Mouse (Mus musculus): ENCODE measurements at regions not wholly inside any gene's neighbourhood (a gene's known extent, or its start where the extent isn't known, plus 50 kb on each side); places are given as distances from the start of the nearest gene placed in this dataset.

GRCm38 (mm10) chr7:113147391-113148332, 59.6 kb upstream of the Arntl start:
- Histone ChIP-seq H3K36me3 (ENCODE audit: control insufficient read depth, insufficient read depth) (no peaks in the 10 kb centered on the region), H3K4me3 (peak overlapping the region; percentile 14), H3K4me2 (ENCODE audit: low read depth) (peak overlapping the region; percentile 98), H3K79me2 (ENCODE audit: control insufficient read depth, insufficient read depth) (no peaks in the 10 kb centered on the region), H3ac (ENCODE audit: control insufficient read depth, insufficient read length) (no peak overlapping the region), H3K27me3 (ENCODE audit: control insufficient read depth, insufficient read depth, insufficient read length) (no peaks in the 10 kb centered on the region)
- TF ChIP-seq POLR2AphosphoS2 (IDR thresholded peaks at IDR 0.05; ENCODE audit: insufficient read length, low read depth): no peak
- TF ChIP-seq MYOD1 (IDR thresholded peaks at IDR 0.05; ENCODE audit: control insufficient read depth in 1 of 3, insufficient read length in 2 of 3, low read depth in 2 of 3): peak in 2 of 3 experiments; percentile 50 to 61
- no peak for TF ChIP-seq SRF (IDR thresholded peaks at IDR 0.05; ENCODE audit: control insufficient read depth, insufficient read length, low read depth)
- TF ChIP-seq TCF12 (IDR thresholded peaks at IDR 0.05; ENCODE audit: insufficient read depth, poor library complexity, severe bottlenecking): peak; percentile 88
- TF ChIP-seq MYOG (IDR thresholded peaks at IDR 0.05; ENCODE audit: control insufficient read depth in 1 of 3, insufficient read depth in 1 of 3, insufficient read length in 2 of 3, low read depth in 2 of 3): peak in 1 of 3 experiments; percentile 47
- TF ChIP-seq POLR2A (IDR thresholded peaks at IDR 0.05; ENCODE audit: insufficient read length, low read depth): peak; percentile 51

DNA sequence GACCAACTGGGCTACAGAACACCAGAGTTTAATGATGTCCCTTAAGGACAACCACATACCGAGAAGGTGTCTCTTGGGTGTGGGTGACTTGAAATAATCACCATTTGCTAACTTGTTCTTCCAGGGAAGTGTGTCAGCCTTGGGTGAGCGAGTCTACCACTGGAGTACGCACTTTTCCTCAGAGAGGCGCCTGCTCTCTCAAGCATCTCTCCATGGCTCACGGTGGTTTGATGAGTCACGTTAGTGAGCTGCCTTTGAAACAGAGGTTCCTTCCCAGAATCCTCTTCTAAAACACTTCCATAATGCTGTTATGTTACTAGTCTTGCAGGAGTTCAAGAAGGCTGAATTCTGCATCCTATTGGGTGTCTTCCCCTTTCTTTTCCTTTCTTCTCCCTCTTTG, 58.6 kb upstream of the Arntl start:
- Histone ChIP-seq H3K4me3 (no peak overlapping the region), H3ac (ENCODE audit: control insufficient read depth, insufficient read length) (no peak overlapping the region), H3K79me2 (ENCODE audit: control insufficient read depth, insufficient read depth) (no peaks in the 10 kb centered on the region), H3K4me2 (ENCODE audit: low read depth) (peak overlapping the region; percentile 98), H3K27me3 (ENCODE audit: control insufficient read depth, insufficient read depth, insufficient read length) (no peaks in the 10 kb centered on the region), H3K36me3 (ENCODE audit: control insufficient read depth, insufficient read depth) (no peaks in the 10 kb centered on the region)
- TF ChIP-seq SRF (IDR thresholded peaks at IDR 0.05; ENCODE audit: control insufficient read depth, insufficient read length, low read depth) (no peak), USF1 (IDR thresholded peaks at IDR 0.05; ENCODE audit: low read depth) (no peak), E2F4 (IDR thresholded peaks at IDR 0.05; ENCODE audit: insufficient read depth) (no peak), TCF3 (IDR thresholded peaks at IDR 0.05; ENCODE audit: insufficient read length, low read depth) (no peak), TCF12 (IDR thresholded peaks at IDR 0.05; ENCODE audit: insufficient read depth, poor library complexity, severe bottlenecking) (no peak), MAX (IDR thresholded peaks at IDR 0.05; ENCODE audit: low read depth) (no peak), POLR2A (IDR thresholded peaks at IDR 0.05; ENCODE audit: insufficient read length, low read depth) (no peak), MYOG (IDR thresholded peaks at IDR 0.05; ENCODE audit: control insufficient read depth in 1 of 3, insufficient read depth in 1 of 3, insufficient read length in 2 of 3, low read depth in 2 of 3) (no peak)

GRCm38 (mm10) chr7:113149966-113150470, 57.2 kb upstream of the Arntl start:
- no peak overlapping the region for H3ac ChIP-seq (ENCODE audit: control insufficient read depth, insufficient read length)
- TF ChIP-seq MYOD1 (IDR thresholded peaks at IDR 0.05; ENCODE audit: control insufficient read depth in 1 of 3, insufficient read length in 2 of 3, low read depth in 2 of 3) (no peak), TCF12 (IDR thresholded peaks at IDR 0.05; ENCODE audit: insufficient read depth, poor library complexity, severe bottlenecking) (no peak), REST (IDR thresholded peaks at IDR 0.05; ENCODE audit: insufficient read depth, insufficient read length) (no peak), USF1 (IDR thresholded peaks at IDR 0.05; ENCODE audit: low read depth) (no peak), TCF3 (IDR thresholded peaks at IDR 0.05; ENCODE audit: insufficient read length, low read depth) (no peak), E2F4 (IDR thresholded peaks at IDR 0.05; ENCODE audit: insufficient read depth) (no peak), POLR2AphosphoS2 (IDR thresholded peaks at IDR 0.05; ENCODE audit: insufficient read length, low read depth) (no peak), SRF (IDR thresholded peaks at IDR 0.05; ENCODE audit: control insufficient read depth, insufficient read length, low read depth) (no peak), MAX (IDR thresholded peaks at IDR 0.05; ENCODE audit: low read depth) (no peak), POLR2A (IDR thresholded peaks at IDR 0.05; ENCODE audit: insufficient read length, low read depth) (no peak), MYOG (IDR thresholded peaks at IDR 0.05; ENCODE audit: control insufficient read depth in 1 of 3, insufficient read depth in 1 of 3, insufficient read length in 2 of 3, low read depth in 2 of 3) (no peak), CEBPB (IDR thresholded peaks at IDR 0.05; ENCODE audit: insufficient read depth, poor library complexity, severe bottlenecking) (no peak)
- H3K36me3 ChIP-seq (ENCODE audit: control insufficient read depth, insufficient read depth): no peaks in the 10 kb centered on the region
- no peak overlapping the region for H3K4me3 ChIP-seq
- no peaks in the 10 kb centered on the region for H3K79me2 ChIP-seq (ENCODE audit: control insufficient read depth, insufficient read depth)
- no peaks in the 10 kb centered on the region for H3K27me3 ChIP-seq (ENCODE audit: control insufficient read depth, insufficient read depth, insufficient read length)
- H3K4me2 ChIP-seq (ENCODE audit: low read depth): no peak overlapping the region

- Histone ChIP-seq H3K4me2 (ENCODE audit: low read depth) (peak overlapping the region; percentile 71), H3K36me3 (ENCODE audit: control insufficient read depth, insufficient read depth) (no peaks in the 10 kb centered on the region), H3K27me3 (ENCODE audit: control insufficient read depth, insufficient read depth, insufficient read length) (no peaks in the 10 kb centered on the region), H3K4me3 (no peak overlapping the region), H3K79me2 (ENCODE audit: control insufficient read depth, insufficient read depth) (no peaks in the 10 kb centered on the region), H3ac (ENCODE audit: control insufficient read depth, insufficient read length) (no peak overlapping the region)
- TF ChIP-seq MYOD1 (IDR thresholded peaks at IDR 0.05; ENCODE audit: control insufficient read depth in 1 of 3, insufficient read length in 2 of 3, low read depth in 2 of 3) (no peak), E2F4 (IDR thresholded peaks at IDR 0.05; ENCODE audit: insufficient read depth) (no peak), POLR2AphosphoS2 (IDR thresholded peaks at IDR 0.05; ENCODE audit: insufficient read length, low read depth) (no peak), SRF (IDR thresholded peaks at IDR 0.05; ENCODE audit: control insufficient read depth, insufficient read length, low read depth) (no peak), CEBPB (IDR thresholded peaks at IDR 0.05; ENCODE audit: insufficient read depth, poor library complexity, severe bottlenecking) (no peak), POLR2A (IDR thresholded peaks at IDR 0.05; ENCODE audit: insufficient read length, low read depth) (no peak), TCF3 (IDR thresholded peaks at IDR 0.05; ENCODE audit: insufficient read length, low read depth) (no peak), MYOG (IDR thresholded peaks at IDR 0.05; ENCODE audit: control insufficient read depth in 1 of 3, insufficient read depth in 1 of 3, insufficient read length in 2 of 3, low read depth in 2 of 3) (no peak), USF1 (IDR thresholded peaks at IDR 0.05; ENCODE audit: low read depth) (no peak), REST (IDR thresholded peaks at IDR 0.05; ENCODE audit: insufficient read depth, insufficient read length) (no peak), MAX (IDR thresholded peaks at IDR 0.05; ENCODE audit: low read depth) (no peak), TCF12 (IDR thresholded peaks at IDR 0.05; ENCODE audit: insufficient read depth, poor library complexity, severe bottlenecking) (no peak)
These were observed 56.5 kb upstream of the Arntl start for GRCm38 (mm10) chr7:113150789-113151188.
